Mouse (Mus musculus) megakaryocyte, adult 5-6 weeks (primary cell): ENCODE data around the gene Dhh. TPM values are rescaled to one million over a fixed set of nuclear protein-coding genes. Genes with fewer than 3 reads are reported as not detected.
A peak's percentile ranks its signal among the peaks of the same experiment; 100 is the strongest.

Experiments used
- ATAC-seq: 2 replicates; pipeline ENCODE4 v1.8.0; 2016; ENCODE audit warnings: mild to moderate bottlenecking, inconsistent platforms; ENCODE audit not compliant: poor library complexity, severe bottlenecking
- total RNA-seq, 2 experiments: library from RNA; stranded (forward) in 1 of 2; stranded (reverse) in 1 of 2; fragments of 153-499, 151-499 nt in 1 of 2; fragments of 221-1000, 200-1000 nt in 1 of 2; gene quantifications; 2 replicates each; pipeline versions ENCODE4 v1.2.3 to v1.2.4; 2015 to 2017

The Dhh gene
- total RNA-seq, 2 experiments from 2014 or later: not detected

- peak; percentile 93 for ATAC-seq
Measured at GRCm38 (mm10) chr15:98880978-98881655, 17.2 kb downstream of the Dhh start.

GRCm38 (mm10) chr15:98877331-98877730 lies 21.0 kb downstream of the Dhh start:
- ATAC-seq: peak; percentile 37; the same call in 1 of the 2 replicates

- ATAC-seq: peak; percentile 83
Measured at GRCm38 (mm10) chr15:98871916-98872888, 26.1 kb downstream of the Dhh start.

- ATAC-seq: peak; percentile 4; the same call in 1 of the 2 replicates
Measured at GRCm38 (mm10) chr15:98871070-98871915, 27.0 kb downstream of the Dhh start, which contains the start of gene Kmt2d. Kmt2d (minus strand) TSS chr15:98871204.

GRCm38 (mm10) chr15:98870179-98871069 lies 27.9 kb downstream of the Dhh start:
- no peak for ATAC-seq

GRCm38 (mm10) chr15:98869342-98870178 lies 28.8 kb downstream of the Dhh start:
- no peak for ATAC-seq

- ATAC-seq: no peak
Measured at GRCm38 (mm10) chr15:98868346-98869063, 29.8 kb downstream of the Dhh start.

GRCm38 (mm10) chr15:98867321-98867720 lies 31.0 kb downstream of the Dhh start:
- peak; percentile 71 for ATAC-seq

GRCm38 (mm10) chr15:98866501-98866900 lies 31.8 kb downstream of the Dhh start:
- ATAC-seq: no peak

- ATAC-seq: no peak
Measured at GRCm38 (mm10) chr15:98865771-98866170, 32.6 kb downstream of the Dhh start.

GRCm38 (mm10) chr15:98864951-98865350 lies 33.4 kb downstream of the Dhh start:
- no peak for ATAC-seq

- ATAC-seq: no peak
Measured at GRCm38 (mm10) chr15:98863451-98863958, 34.8 kb downstream of the Dhh start.

- ATAC-seq: no peak
Measured at GRCm38 (mm10) chr15:98861701-98862410, 36.5 kb downstream of the Dhh start.

- no peak for ATAC-seq
Measured at GRCm38 (mm10) chr15:98860921-98861320, 37.4 kb downstream of the Dhh start.

GRCm38 (mm10) chr15:98859319-98860043 lies 38.9 kb downstream of the Dhh start:
- ATAC-seq: no peak

- ATAC-seq: no peak
Measured at GRCm38 (mm10) chr15:98854214-98854613, 44.1 kb downstream of the Dhh start.
